Mouse (Mus musculus) MEL (cell line): ENCODE measurements around the gene Plekhm3. TPM values are rescaled to one million over a fixed set of nuclear protein-coding genes. Genes with fewer than 3 reads are reported as not detected.

Experiments used
- DNase-seq: peaks from one replicate; pipeline ENCODE4 v3.0.0; 2011; ENCODE audit warnings: low read depth, low spot score
- H3K27ac ChIP-seq: 2 replicates; pipeline ENCODE4 v1.5.1; 2012; ENCODE audit warnings: low read depth, mild to moderate bottlenecking, control low read depth, low read length, moderate library complexity; ENCODE audit not compliant: control insufficient read depth
- H3K27me3 ChIP-seq, 2 experiments: fragments of 150-350 bp in 1 of 2; sonication (generic) in 1 of 2; 2 replicates each; pipeline ENCODE4 v1.6.1; 2012; ENCODE audit warnings: low read length in 2 of 2, mild to moderate bottlenecking in 2 of 2, improper control_type of control experiment in 1 of 2, moderate library complexity in 1 of 2; ENCODE audit not compliant: insufficient read depth in 2 of 2, control insufficient read depth in 1 of 2
- H3K36me3 ChIP-seq, 2 experiments: 2 replicates each; pipeline ENCODE4 v1.6.1; 2012 to 2014; ENCODE audit warnings: low read length in 2 of 2, improper control_type of control experiment in 1 of 2, inconsistent platforms in 1 of 2, mild to moderate bottlenecking in 1 of 2; ENCODE audit not compliant: insufficient read depth in 2 of 2, control insufficient read depth in 1 of 2
- H3K4me1 ChIP-seq, 2 experiments: fragments of 150-350 bp in 1 of 2; sonication (generic) in 1 of 2; 2 replicates each; pipeline ENCODE4 v1.6.1; 2012; ENCODE audit warnings: low read length in 2 of 2, improper control_type of control experiment in 1 of 2, mild to moderate bottlenecking in 1 of 2; ENCODE audit not compliant: insufficient read depth in 2 of 2, control insufficient read depth in 1 of 2
- H3K4me3 ChIP-seq, 2 experiments: fragments of 150-350 bp in 1 of 2; sonication (generic) in 1 of 2; 2 replicates each; pipeline ENCODE4 v1.5.1; 2012; ENCODE audit warnings: low read depth in 2 of 2, low read length in 2 of 2, mild to moderate bottlenecking in 2 of 2, moderate library complexity in 2 of 2, control low read depth in 1 of 2, improper control_type of control experiment in 1 of 2; ENCODE audit not compliant: control insufficient read depth in 1 of 2, insufficient read depth in 1 of 2
- H3K79me2 ChIP-seq: 2 replicates; pipeline ENCODE4 v1.6.1; 2012; ENCODE audit warnings: mild to moderate bottlenecking, low read length, moderate library complexity; ENCODE audit not compliant: control insufficient read depth, poor library complexity, insufficient read depth
- H3K9ac ChIP-seq: 2 replicates; pipeline ENCODE4 v1.6.1; 2012; ENCODE audit warnings: low read depth, mild to moderate bottlenecking, control low read depth, low read length, moderate library complexity; ENCODE audit not compliant: control insufficient read depth, poor library complexity, severe bottlenecking
- H3K9me3 ChIP-seq: fragments of 150-350 bp; sonication (generic); replicated peaks from 2 replicates; pipeline ENCODE4 v1.6.1; 2012; ENCODE audit warnings: mild to moderate bottlenecking, low read length, improper control_type of control experiment, moderate library complexity; ENCODE audit not compliant: insufficient read depth
- CHD1 ChIP-seq: IDR thresholded peaks from 2 replicates; pipeline ENCODE4 v1.6.1; 2012; ENCODE audit warnings: low read depth, mild to moderate bottlenecking, inconsistent platforms, low read length, improper control_type of control experiment
- CTCF ChIP-seq, 3 experiments: IDR thresholded peaks in 2 of 3; conservative IDR thresholded peaks in 1 of 3; 2 replicates each; pipeline ENCODE4 v1.5.1; 2011 to 2012; ENCODE audit warnings: low read length in 3 of 3, low read depth in 2 of 3, mild to moderate bottlenecking in 2 of 3, improper control_type of control experiment in 1 of 3, inconsistent platforms in 1 of 3, mixed read lengths in 1 of 3, moderate library complexity in 1 of 3; ENCODE audit not compliant: control insufficient read depth in 1 of 3, insufficient read depth in 1 of 3, poor library complexity in 1 of 3, severe bottlenecking in 1 of 3
- E2F4 ChIP-seq: IDR thresholded peaks from 2 replicates; pipeline ENCODE4 v1.6.1; 2011; ENCODE audit warnings: low read depth, low read length, improper control_type of control experiment, borderline replicate concordance
- ELF1 ChIP-seq: IDR thresholded peaks from 2 replicates; pipeline ENCODE4 v1.6.1; 2014; ENCODE audit warnings: low read depth, mild to moderate bottlenecking, inconsistent platforms, low read length, improper control_type of control experiment, moderate library complexity
- JUND ChIP-seq: IDR thresholded peaks from 2 replicates; pipeline ENCODE4 v1.6.1; 2011; ENCODE audit warnings: low read depth, mild to moderate bottlenecking, improper control_type of control experiment, low read length
- MEF2A ChIP-seq: IDR thresholded peaks from 2 replicates; pipeline ENCODE4 v1.6.1; 2014; ENCODE audit warnings: low read depth, mild to moderate bottlenecking, inconsistent platforms, low read length, improper control_type of control experiment; ENCODE audit not compliant: poor library complexity, insufficient replicate concordance, severe bottlenecking; ENCODE audit errors: extremely low read depth
- NELFE ChIP-seq: IDR thresholded peaks from 2 replicates; pipeline ENCODE4 v1.6.1; 2011; ENCODE audit warnings: low read depth, low read length, improper control_type of control experiment
- NRF1 ChIP-seq: IDR thresholded peaks from 2 replicates; pipeline ENCODE4 v1.6.1; 2014; ENCODE audit warnings: low read depth, mild to moderate bottlenecking, inconsistent platforms, low read length, improper control_type of control experiment, moderate library complexity; ENCODE audit not compliant: poor library complexity, insufficient read depth, severe bottlenecking
- POLR2A ChIP-seq, 2 experiments: IDR thresholded peaks; 2 replicates each; pipeline ENCODE4 v1.6.1; 2011 to 2012; ENCODE audit warnings: low read length in 2 of 2, mild to moderate bottlenecking in 2 of 2, control low read depth in 1 of 2, improper control_type of control experiment in 1 of 2, low read depth in 1 of 2, moderate library complexity in 1 of 2; ENCODE audit not compliant: control insufficient read depth in 1 of 2, insufficient read depth in 1 of 2, poor library complexity in 1 of 2
- RAD21 ChIP-seq: IDR thresholded peaks from 2 replicates; pipeline ENCODE4 v1.6.1; 2011; ENCODE audit warnings: mild to moderate bottlenecking, low read depth, low read length, improper control_type of control experiment
- USF1 ChIP-seq: IDR thresholded peaks from 2 replicates; pipeline ENCODE4 v1.6.1; 2014; ENCODE audit warnings: low read depth, mild to moderate bottlenecking, inconsistent platforms, low read length, improper control_type of control experiment, moderate library complexity
- ZC3H11A ChIP-seq: IDR thresholded peaks from 2 replicates; pipeline ENCODE4 v1.6.1; 2012; ENCODE audit warnings: low read depth, mild to moderate bottlenecking, inconsistent platforms, low read length, improper control_type of control experiment
- ZKSCAN1 ChIP-seq: IDR thresholded peaks from 2 replicates; pipeline ENCODE4 v1.6.1; 2012; ENCODE audit warnings: low read depth, mild to moderate bottlenecking, inconsistent platforms, low read length, improper control_type of control experiment, moderate library complexity
- polyA plus RNA-seq, 2 experiments: library from polyadenylated mRNA; stranded (reverse) in 1 of 2; unstranded in 1 of 2; fragments of >175 nt in 1 of 2; fragments of >200 nt in 1 of 2; gene quantifications; 2 replicates each; pipeline versions ENCODE4 v1.2.1 to v1.2.4; 2012; ENCODE audit warnings: low replicate concordance in 2 of 2, low read depth in 1 of 2; ENCODE audit not compliant: insufficient read length in 2 of 2, insufficient read depth in 1 of 2, missing spikeins in 1 of 2
- total RNA-seq: library from RNA; depleted of rRNA; stranded (reverse); fragments of 300-350 nt; gene quantifications from 2 replicates; pipeline ENCODE4 v1.2.3, GENCODE M21; 2012

The Plekhm3 gene
- total and polyA plus RNA-seq, 3 experiments = 1.8 to 2.0 TPM; not detected in 1

DNA sequence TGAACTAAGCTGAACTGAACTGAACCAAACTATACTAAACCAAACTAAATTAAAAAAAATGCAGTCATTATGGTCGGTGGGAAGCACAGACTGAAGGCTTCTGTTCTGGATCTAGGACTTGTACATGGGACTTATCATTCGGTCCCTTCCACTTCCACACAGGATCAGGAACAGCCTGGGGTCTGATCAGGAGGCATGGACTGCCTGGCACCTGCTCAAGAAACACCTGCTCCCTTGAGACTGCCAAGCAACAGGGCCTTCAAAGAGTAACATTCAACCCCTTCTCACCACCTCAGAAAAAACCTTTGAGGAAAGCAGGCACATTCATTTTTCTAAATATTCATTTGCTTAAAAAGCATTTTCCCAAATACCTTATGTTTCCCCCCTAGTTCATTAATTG lies 103.4 kb downstream of the Plekhm3 start:
- H3K4me1 ChIP-seq = no peaks in the 10 kb centered on the region
- H3K36me3 ChIP-seq = no peaks in the 10 kb centered on the region
- TF ChIP-seq E2F4 (no peak), MEF2A (no peak), USF1 (no peak), ELF1 (no peak), NRF1 (no peak)

GRCm38 (mm10) chr1:64852272-64852671 lies 104.4 kb downstream of the Plekhm3 start:
- no peak for DNase-seq
- no peaks in the 10 kb centered on the region for H3K27me3 ChIP-seq
- H3K9ac ChIP-seq = no peak overlapping the region
- H3K9me3 ChIP-seq = no peaks in the 10 kb centered on the region
- H3K27ac ChIP-seq = no peak overlapping the region
- no peaks in the 10 kb centered on the region for H3K4me1 ChIP-seq
- H3K4me3 ChIP-seq = no peak overlapping the region
- H3K79me2 ChIP-seq = no peaks in the 10 kb centered on the region
- H3K36me3 ChIP-seq = no peaks in the 10 kb centered on the region
- TF ChIP-seq ZC3H11A (no peak), RAD21 (no peak), CHD1 (no peak), NRF1 (no peak), NELFE (no peak), POLR2A (IDR thresholded peaks at IDR 0.05; ENCODE audit: control insufficient read depth in 1 of 2, insufficient read depth in 1 of 2, low read depth in 1 of 2, low read length in 2 of 2, poor library complexity in 1 of 2) (no peak), JUND (no peak)

More for the DNA sequence above, 103.4 kb downstream of the Plekhm3 start:
- no peak for DNase-seq
- no peak overlapping the region for H3K9ac ChIP-seq
- H3K79me2 ChIP-seq = no peaks in the 10 kb centered on the region
- no peak overlapping the region for H3K4me3 ChIP-seq
- no peaks in the 10 kb centered on the region for H3K27me3 ChIP-seq
- no peak overlapping the region for H3K27ac ChIP-seq
- H3K9me3 ChIP-seq = no peaks in the 10 kb centered on the region

- Histone ChIP-seq H3K4me1 (no peaks in the 10 kb centered on the region), H3K27me3 (no peaks in the 10 kb centered on the region), H3K9me3 (no peaks in the 10 kb centered on the region), H3K9ac (no peak overlapping the region), H3K4me3 (no peak overlapping the region), H3K36me3 (no peaks in the 10 kb centered on the region), H3K27ac (no peak overlapping the region), H3K79me2 (no peaks in the 10 kb centered on the region)
- TF ChIP-seq CTCF (IDR thresholded peaks at IDR 0.05 in 2 of 3, conservative IDR thresholded peaks at IDR 0.05 in 1 of 3; ENCODE audit: control insufficient read depth in 1 of 3, insufficient read depth in 1 of 3, low read depth in 2 of 3, low read length in 3 of 3, poor library complexity in 1 of 3, severe bottlenecking in 1 of 3) (no peak), MEF2A (no peak), ZKSCAN1 (no peak)
- DNase-seq = no peak
These were observed 106.3 kb downstream of the Plekhm3 start for GRCm38 (mm10) chr1:64850345-64850744.
